Mouse (Mus musculus): ENCODE measurements around the gene Dgki. TPM values are rescaled to one million over a fixed set of nuclear protein-coding genes. Genes with fewer than 3 reads are reported as not detected.

Gene Dgki
- total RNA-seq, 2 experiments from 2014 or later, result 60.3 to 63.2 TPM

DNA sequence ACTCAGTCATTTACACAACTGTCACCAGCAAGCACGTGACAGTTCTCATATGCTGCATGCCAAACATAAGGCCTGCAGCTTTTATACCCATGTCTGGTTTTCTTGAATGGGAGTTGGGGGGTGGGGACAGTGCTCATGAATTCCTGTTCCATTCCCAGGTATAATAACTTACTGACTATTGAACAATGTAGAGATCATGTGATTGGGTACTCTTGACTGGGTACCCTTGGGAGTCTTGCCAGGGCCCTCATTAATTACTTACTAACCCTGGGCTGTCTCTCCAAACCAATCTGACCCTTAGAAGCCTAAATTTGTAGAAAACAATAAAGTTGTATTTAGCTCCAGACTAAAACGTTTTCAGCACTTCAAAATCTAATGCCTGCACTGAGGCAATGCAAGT is 246.6 kb downstream of the Dgki start:
- intact Hi-C loops (cut with DNase I), result no loop called here
- no peak for DNase-seq (ENCODE audit: extremely low spot score in 1 of 2, low spot score in 2 of 2)

DNA sequence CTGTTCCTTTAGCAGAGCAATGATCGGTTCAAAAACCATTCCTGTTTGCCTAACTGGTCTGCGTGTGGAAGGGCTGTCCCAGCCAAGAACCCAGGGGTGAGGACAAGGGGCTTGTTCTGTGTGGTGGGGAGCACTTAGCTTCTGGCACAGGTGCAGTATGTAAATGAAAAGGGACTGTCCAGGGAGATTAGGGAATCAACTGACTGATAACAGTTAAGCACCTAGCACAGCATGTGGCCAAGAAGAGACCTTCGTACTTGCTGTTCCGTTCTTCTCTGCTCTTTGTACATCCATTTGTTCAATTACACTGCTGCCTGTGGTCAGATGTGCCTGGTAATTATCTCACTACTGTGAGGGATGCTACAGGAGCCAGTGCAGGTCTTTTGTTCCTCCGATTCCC is 248.3 kb downstream of the Dgki start:
- intact Hi-C loops (cut with DNase I), result no loop called here

DNA sequence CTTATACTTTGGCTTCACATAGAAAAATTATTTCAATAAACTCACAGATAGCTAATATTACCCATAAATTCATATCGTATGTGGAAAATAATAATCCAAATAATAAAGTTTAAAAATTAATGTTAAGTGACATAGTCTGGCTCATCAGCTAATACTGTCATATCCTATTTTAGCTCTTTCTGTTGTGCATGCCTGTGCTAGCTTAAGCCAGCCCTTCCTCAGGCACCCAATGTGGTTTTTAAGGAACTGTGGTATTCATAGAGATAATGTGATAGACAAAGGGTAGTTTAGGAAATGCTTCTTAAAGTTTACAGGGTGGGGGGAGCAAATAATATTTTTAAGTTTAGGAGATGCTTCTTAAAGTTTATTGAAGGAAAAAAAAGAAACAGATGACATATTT is 248.8 kb downstream of the Dgki start:
- DNase-seq (ENCODE audit: extremely low spot score in 1 of 2, low spot score in 2 of 2), result no peak
- intact Hi-C loops (cut with DNase I), result no loop called here

More for the DNA sequence above, 248.3 kb downstream of the Dgki start:
- DNase-seq (ENCODE audit: extremely low spot score in 1 of 2, low spot score in 2 of 2), result no peak

GRCm38 (mm10) chr6:37047611-37048129 is 252.3 kb downstream of the Dgki start:
- intact Hi-C loops (cut with DNase I), result loop anchor here (10.0 kb wide), 1 partner anchor 1663 kb away; no protein-coding TSS in a partner anchor
- DNase-seq (ENCODE audit: extremely low spot score in 1 of 2, low spot score in 2 of 2), result no peak

- intact Hi-C loops (cut with DNase I), result loop anchor here (10.0 kb wide), 1 partner anchor 1661 kb away; no protein-coding TSS in a partner anchor
- DNase-seq (ENCODE audit: extremely low spot score in 1 of 2, low spot score in 2 of 2), result peak; percentile 65 to 72
These were observed 253.7 kb downstream of the Dgki start for GRCm38 (mm10) chr6:37046152-37046788.

GRCm38 (mm10) chr6:37044796-37045195 is 255.2 kb downstream of the Dgki start:
- intact Hi-C loops (cut with DNase I), result loop anchor here (10.0 kb wide), 1 partner anchor 1660 kb away; no protein-coding TSS in a partner anchor
- DNase-seq (ENCODE audit: extremely low spot score in 1 of 2, low spot score in 2 of 2), result no peak

DNA sequence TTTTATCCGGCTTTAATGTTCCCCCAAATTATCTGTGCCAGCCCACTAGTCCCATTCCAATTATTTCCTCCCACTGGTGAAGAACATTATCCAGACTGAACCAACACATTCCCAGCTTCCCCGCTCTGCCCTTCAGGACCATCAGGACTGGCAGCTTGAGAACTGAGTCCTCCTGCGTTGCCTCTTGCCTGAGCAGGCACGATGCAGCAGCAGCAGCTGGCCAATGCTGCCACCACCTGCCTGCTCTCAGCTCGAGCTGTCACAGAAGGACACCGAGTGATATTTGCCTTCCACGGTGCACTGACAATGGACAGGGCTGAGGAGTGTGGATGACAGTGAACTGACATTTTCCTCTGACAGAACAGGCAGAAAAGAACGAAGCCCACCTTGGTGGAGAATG is 261.5 kb downstream of the Dgki start:
- intact Hi-C loops (cut with DNase I), result loop anchor here (5.0 kb wide), 1 partner anchor 346 kb away; no protein-coding TSS in a partner anchor

DNA sequence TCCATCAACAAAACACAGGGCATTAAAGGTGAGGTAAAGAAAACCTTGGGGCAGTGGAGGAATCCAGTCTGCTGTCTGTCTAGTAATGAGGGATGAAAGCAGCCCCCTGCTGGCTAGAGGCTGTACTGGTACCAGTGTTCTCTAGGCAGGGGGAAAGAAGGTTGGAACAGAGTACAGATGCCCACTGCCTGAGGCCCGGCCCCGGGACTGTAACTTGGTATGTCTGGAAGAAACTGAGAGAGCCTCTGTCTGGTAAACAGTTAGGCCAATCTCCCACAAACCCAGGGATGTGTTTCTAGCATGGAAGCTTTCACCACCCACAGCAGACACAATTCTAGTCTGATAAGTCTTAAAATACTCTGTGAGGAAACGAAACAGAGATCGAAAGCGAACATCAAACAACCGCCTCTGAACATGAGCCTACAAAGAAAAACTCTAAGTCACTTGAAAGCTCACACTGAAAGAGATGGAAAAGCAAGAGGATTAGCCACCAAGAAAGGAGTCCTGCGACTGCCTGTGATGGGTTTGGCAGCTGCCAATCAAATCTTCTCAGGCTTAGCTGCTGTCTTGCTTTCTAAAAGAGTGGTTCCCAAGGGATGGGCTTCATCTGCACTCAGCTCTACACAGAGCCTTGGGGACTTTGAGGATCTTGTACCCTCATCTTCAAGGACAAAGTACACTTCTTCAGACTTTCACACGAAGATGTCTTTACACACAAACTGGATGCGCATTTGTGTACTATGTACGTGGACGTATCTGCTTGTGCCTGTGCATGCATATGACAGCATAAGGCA is 262.7 kb downstream of the Dgki start:
- DNase-seq (ENCODE audit: extremely low spot score in 1 of 2, low spot score in 2 of 2), result peak; percentile 48 to 67
- intact Hi-C loops (cut with DNase I), result loop anchor here (5.0 kb wide), 1 partner anchor 345 kb away; no protein-coding TSS in a partner anchor

More for the DNA sequence above, 261.5 kb downstream of the Dgki start:
- peak; percentile 30 to 54 for DNase-seq (ENCODE audit: extremely low spot score in 1 of 2, low spot score in 2 of 2)

DNA sequence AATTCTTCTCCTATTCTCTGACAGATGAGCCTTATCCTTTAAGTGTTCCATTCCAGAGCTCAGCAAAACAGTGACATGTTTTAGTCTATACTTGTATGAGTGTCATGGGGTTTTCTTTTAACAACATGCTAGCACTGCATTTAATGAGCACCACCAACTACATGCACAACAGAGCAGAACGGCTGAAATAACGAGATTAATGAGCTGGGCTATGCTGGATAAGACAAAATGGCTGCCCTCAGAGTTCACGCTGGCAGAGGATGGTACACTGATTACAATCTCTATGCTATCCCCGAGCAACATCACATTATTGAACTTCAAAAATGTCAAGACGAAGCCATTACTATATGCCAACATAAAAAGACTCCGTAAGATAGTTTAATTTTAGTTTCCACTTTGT is 264.3 kb downstream of the Dgki start:
- no peak for DNase-seq (ENCODE audit: extremely low spot score in 1 of 2, low spot score in 2 of 2)
- intact Hi-C loops (cut with DNase I), result loop anchor here (5.0 kb wide), 1 partner anchor 343 kb away; no protein-coding TSS in a partner anchor

GRCm38 (mm10) chr6:37030986-37031385 is 269.0 kb downstream of the Dgki start:
- DNase-seq (ENCODE audit: extremely low spot score in 1 of 2, low spot score in 2 of 2), result no peak
- intact Hi-C loops (cut with DNase I), result no loop called here

- DNase-seq (ENCODE audit: extremely low spot score in 1 of 2, low spot score in 2 of 2), result no peak
- intact Hi-C loops (cut with DNase I), result no loop called here
These were observed 269.6 kb downstream of the Dgki start for GRCm38 (mm10) chr6:37030402-37030801.

- no peak for DNase-seq (ENCODE audit: extremely low spot score in 1 of 2, low spot score in 2 of 2)
- intact Hi-C loops (cut with DNase I), result no loop called here
These were observed 271.1 kb downstream of the Dgki start for GRCm38 (mm10) chr6:37028841-37029240.

DNA sequence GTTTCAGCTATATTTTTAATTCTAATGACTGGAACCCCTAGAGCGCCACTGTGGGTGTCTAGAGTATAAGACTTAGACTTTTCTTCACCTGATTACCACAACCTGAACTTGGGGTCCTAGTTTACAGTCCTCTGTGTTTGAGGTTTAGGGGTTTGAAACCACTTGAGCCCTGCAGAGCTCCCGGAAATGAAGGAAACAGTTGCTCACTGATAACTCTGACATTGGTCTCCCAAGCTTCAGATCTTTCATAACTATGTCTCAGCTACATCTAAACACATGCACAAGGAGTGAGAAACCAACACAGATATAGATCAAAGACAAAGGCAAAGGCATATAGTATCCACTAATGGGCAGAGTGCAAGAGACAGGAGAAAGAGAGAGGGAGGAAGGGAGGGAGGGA is 271.7 kb downstream of the Dgki start:
- intact Hi-C loops (cut with DNase I), result no loop called here
- DNase-seq (ENCODE audit: extremely low spot score in 1 of 2, low spot score in 2 of 2), result no peak

GRCm38 (mm10) chr6:37026343-37027243 is 273.4 kb downstream of the Dgki start:
- no peak for DNase-seq (ENCODE audit: extremely low spot score in 1 of 2, low spot score in 2 of 2)
- intact Hi-C loops (cut with DNase I), result no loop called here

GRCm38 (mm10) chr6:37016046-37016445 is 283.9 kb downstream of the Dgki start:
- DNase-seq (ENCODE audit: extremely low spot score in 1 of 2, low spot score in 2 of 2), result no peak
- intact Hi-C loops (cut with DNase I), result no loop called here

DNA sequence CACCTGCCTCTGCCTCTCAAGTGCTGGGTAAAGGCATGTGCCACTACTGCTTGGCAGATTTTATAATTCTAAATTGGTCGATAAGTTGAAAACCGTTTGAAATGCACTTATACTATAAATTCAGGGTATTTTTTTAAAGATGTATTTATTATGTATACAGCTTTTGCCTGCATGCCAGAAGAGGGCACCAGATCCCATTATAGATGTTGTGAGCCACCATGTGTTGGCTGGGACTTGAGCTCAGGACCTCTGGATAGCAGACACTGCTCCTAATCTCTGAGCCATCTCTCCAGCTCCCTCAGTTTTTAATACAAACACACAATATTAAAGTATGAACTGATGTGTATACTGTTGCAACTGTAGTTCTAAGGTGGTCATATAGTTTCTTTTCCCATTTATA is 288.4 kb downstream of the Dgki start:
- no peak for DNase-seq (ENCODE audit: extremely low spot score in 1 of 2, low spot score in 2 of 2)
- intact Hi-C loops (cut with DNase I), result no loop called here

GRCm38 (mm10) chr6:37007573-37007972 is 292.4 kb downstream of the Dgki start:
- peak in 1 of 2 experiments; percentile 33 for DNase-seq (ENCODE audit: extremely low spot score in 1 of 2, low spot score in 2 of 2)
- intact Hi-C loops (cut with DNase I), result no loop called here

- intact Hi-C loops (cut with DNase I), result no loop called here
- no peak for DNase-seq (ENCODE audit: extremely low spot score in 1 of 2, low spot score in 2 of 2)
These were observed 295.1 kb downstream of the Dgki start for GRCm38 (mm10) chr6:37004914-37005313.

GRCm38 (mm10) chr6:37003235-37003634 is 296.7 kb downstream of the Dgki start:
- DNase-seq (ENCODE audit: extremely low spot score in 1 of 2, low spot score in 2 of 2), result no peak
- intact Hi-C loops (cut with DNase I), result no loop called here
